Mouse (Mus musculus) inflammation-experienced regulatory T-cells (primary cell): ENCODE results near the gene Ints3. TPM values are rescaled to one million over a fixed set of nuclear protein-coding genes. Genes with fewer than 3 reads are reported as not detected.

Experiments
- polyA plus RNA-seq, 2 experiments: library from polyadenylated mRNA; unstranded; fragments of 100-300 nt; shearing (Covaris generic); gene quantifications; one replicate each; pipeline ENCODE4 v1.2.1; 2017

Gene Ints3
- 10 to 100 TPM; 32.8 to 39.6 TPM for polyA plus RNA-seq

GRCm38 (mm10) chr3:90433381-90434020, at the start of gene Ints3:
Gene Ints3, minus strand, starts transcription at chr3:90433622.

GRCm38 (mm10) chr3:90475831-90476611, 42.6 kb upstream of the Ints3 start, which contains the start of gene Ilf2:
Gene Ilf2, plus strand, starts transcription at chr3:90476126.

DNA sequence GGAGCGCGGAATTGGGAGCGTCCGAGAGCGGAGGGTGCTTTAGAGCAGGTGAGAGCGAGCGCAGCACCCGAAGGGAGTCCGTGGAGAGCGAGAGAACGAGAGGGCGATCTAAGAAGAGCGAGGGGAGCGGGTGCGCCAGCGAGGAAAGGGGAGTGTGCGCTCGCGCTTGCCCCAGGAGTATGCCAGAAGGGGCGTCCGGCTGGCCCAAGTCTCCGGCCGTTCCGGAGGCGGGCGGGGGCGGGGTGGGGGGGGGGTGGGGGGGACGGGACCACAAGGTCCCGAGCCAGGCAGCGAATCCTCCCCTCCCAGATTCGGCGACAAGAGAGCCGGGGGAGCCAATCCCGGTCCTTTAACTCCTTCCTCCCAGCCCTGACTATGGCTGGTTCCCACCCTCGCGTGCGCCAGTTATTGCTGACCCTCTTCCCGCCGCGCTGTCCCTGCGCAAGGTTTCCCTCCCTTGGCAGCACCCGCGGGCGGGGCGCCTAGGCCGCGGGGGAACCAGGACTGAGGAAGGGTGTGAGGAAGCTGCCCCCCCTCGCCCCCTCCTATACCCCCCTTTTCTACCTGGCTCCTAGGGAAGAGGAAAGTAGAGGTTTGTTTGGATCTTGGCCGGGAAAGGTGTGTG, 32.4 kb upstream of the Ints3 start, which contains the start of gene Npr1:
Npr1 (minus strand) TSS at position 181 of the 625 bp plus-strand sequence.

GRCm38 (mm10) chr3:90389511-90390490, 43.6 kb downstream of the Ints3 start, which contains the start of gene Slc27a3:
Gene Slc27a3, minus strand, starts transcription at chr3:90389938.

Other genes starting within 250 kb of the Ints3 start
- 1,000 to 10,000 TPM; 1,816 to 2,019 TPM for gene Rps27, start 220.0 kb downstream of the Ints3 start, polyA plus RNA-seq
- gene Rab13, start 219.9 kb downstream of the Ints3 start, polyA plus RNA-seq: 1 to 10 TPM in 1 of 2 experiments, under 1 TPM in 1; 0.28 to 1.3 TPM
- 100 to 1,000 TPM; 155 to 161 TPM for gene Jtb, start 202.0 kb downstream of the Ints3 start, polyA plus RNA-seq
- gene Creb3l4, start 190.1 kb downstream of the Ints3 start, polyA plus RNA-seq: under 1 TPM; 0.11 to 0.97 TPM
- 1 to 10 TPM; 1.7 to 2.8 TPM for gene Slc39a1, start 185.4 kb downstream of the Ints3 start, polyA plus RNA-seq
- 100 to 1,000 TPM; 104 to 113 TPM for gene Crtc2, start 179.5 kb downstream of the Ints3 start, polyA plus RNA-seq
- 10 to 100 TPM; 45.9 to 50.2 TPM for gene Dennd4b, start 168.4 kb downstream of the Ints3 start, polyA plus RNA-seq
- 10 to 100 TPM in 1 of 2 experiments, 1 to 10 TPM in 1; 7.6 to 10.6 TPM for gene Gatad2b, start 140.4 kb downstream of the Ints3 start, polyA plus RNA-seq
- gene Slc27a3, start 43.7 kb downstream of the Ints3 start, polyA plus RNA-seq: under 1 TPM; 0.08 to 0.33 TPM
- gene Npr1, start 32.2 kb upstream of the Ints3 start, polyA plus RNA-seq: not detected
- 100 to 1,000 TPM in 1 of 2 experiments, 10 to 100 TPM in 1; 93.1 to 102 TPM for gene Ilf2, start 42.5 kb upstream of the Ints3 start, polyA plus RNA-seq
- 10 to 100 TPM; 97.5 to 99.8 TPM for gene Snapin, start 57.4 kb upstream of the Ints3 start, polyA plus RNA-seq
- gene Chtop, start 75.9 kb upstream of the Ints3 start, polyA plus RNA-seq: 100 to 1,000 TPM; 161 to 182 TPM
- 1 to 10 TPM; 1.7 to 4.3 TPM for gene S100a1, start 80.8 kb upstream of the Ints3 start, polyA plus RNA-seq
- gene S100a13, start 80.8 kb upstream of the Ints3 start, polyA plus RNA-seq: 100 to 1,000 TPM; 158 to 169 TPM
- gene S100a14, start 93.2 kb upstream of the Ints3 start, polyA plus RNA-seq: under 1 TPM in 1 of 2 experiments, not detected in 1; 0.40 TPM
- gene S100a16, start 103.6 kb upstream of the Ints3 start, polyA plus RNA-seq: 1 to 10 TPM in 1 of 2 experiments, under 1 TPM in 1; 0.67 to 1.1 TPM
- gene S100a3, start 127.0 kb upstream of the Ints3 start, polyA plus RNA-seq: 1 to 10 TPM in 1 of 2 experiments, under 1 TPM in 1; 0.83 to 2.9 TPM
- not detected for gene S100a2, start 156.6 kb upstream of the Ints3 start, polyA plus RNA-seq
- gene Gm42674, start 168.3 kb upstream of the Ints3 start, polyA plus RNA-seq: not detected
- gene S100a4, start 170.1 kb upstream of the Ints3 start, polyA plus RNA-seq: 100 to 1,000 TPM; 106 to 233 TPM
- under 1 TPM in 1 of 2 experiments, not detected in 1; 0.40 TPM for gene S100a5, start 174.9 kb upstream of the Ints3 start, polyA plus RNA-seq
- 100 to 1,000 TPM; 312 to 419 TPM for gene S100a6, start 179.3 kb upstream of the Ints3 start, polyA plus RNA-seq
- 1 to 10 TPM in 1 of 2 experiments, under 1 TPM in 1; 0.57 to 2.1 TPM for gene S100a7a, start 220.4 kb upstream of the Ints3 start, polyA plus RNA-seq
- not detected for gene S100a8, start 235.4 kb upstream of the Ints3 start, polyA plus RNA-seq